Mouse (Mus musculus) stomach, postnatal 0 days (tissue): ENCODE results near the gene Fam89b. TPM values are rescaled to one million over a fixed set of nuclear protein-coding genes. Genes with fewer than 3 reads are reported as not detected.

Experiments used
- ATAC-seq: fragments of 200-750 bp; cut with Nextera tagmentation; 2 replicates; pipeline ENCODE4 v1.8.0; 2017; ENCODE audit not compliant: low FRiP score, low TSS enrichment
- DNase-seq: peaks from one replicate; pipeline ENCODE4 v3.0.0-alpha.2; 2016; ENCODE audit warnings: low spot score
- H3K27ac ChIP-seq: fragments of 300-500 bp; sonication (generic); replicated peaks from 2 replicates; pipeline ENCODE4 v1.5.1; 2014; ENCODE audit warnings: mild to moderate bottlenecking, control low read depth
- H3K27me3 ChIP-seq: fragments of 300-500 bp; sonication (generic); 2 replicates; pipeline ENCODE4 v1.6.1; 2014; ENCODE audit warnings: low read length; ENCODE audit not compliant: control insufficient read depth, insufficient read depth
- H3K36me3 ChIP-seq: fragments of 300-500 bp; sonication (generic); 2 replicates; pipeline ENCODE4 v1.6.1; 2014; ENCODE audit warnings: low read length, mixed read lengths; ENCODE audit not compliant: control insufficient read depth, insufficient read depth
- H3K4me1 ChIP-seq: fragments of 300-500 bp; sonication (generic); replicated peaks from 2 replicates; pipeline ENCODE4 v1.6.1; 2014; ENCODE audit warnings: antibody characterized with exemption; ENCODE audit not compliant: control insufficient read depth, insufficient read depth
- H3K4me2 ChIP-seq: fragments of 300-500 bp; sonication (generic); replicated peaks from 2 replicates; pipeline ENCODE4 v1.6.1; 2014; ENCODE audit warnings: low read depth, mild to moderate bottlenecking, control low read depth, moderate library complexity
- H3K4me3 ChIP-seq: fragments of 300-500 bp; sonication (generic); 2 replicates; pipeline ENCODE4 v1.5.1; 2014; ENCODE audit warnings: low read depth, low read length, control low read depth
- H3K9ac ChIP-seq: fragments of 300-500 bp; sonication (generic); 2 replicates; pipeline ENCODE4 v1.6.1; 2014; ENCODE audit warnings: mild to moderate bottlenecking, low read length, control low read depth, mixed read lengths
- H3K9me3 ChIP-seq: fragments of 300-500 bp; sonication (generic); 2 replicates; pipeline ENCODE4 v1.6.1; 2016; ENCODE audit warnings: low read length; ENCODE audit not compliant: control insufficient read depth
- CTCF ChIP-seq: IDR thresholded peaks from 2 replicates; pipeline ENCODE4 v1.5.1; 2016; ENCODE audit warnings: antibody characterized with exemption, low read depth, mild to moderate bottlenecking, moderate library complexity
- EP300 ChIP-seq: optimal IDR thresholded peaks from 2 replicates; pipeline ENCODE3; 2016; ENCODE audit warnings: antibody characterized with exemption
- WGBS: fragments of 180-500 bp; shearing (Covaris S2); extraction: QIAGEN DNeasy Blood & Tissue Kit; methylation state at CpG from one replicate; pipeline ENCODE4 v1.1.7; 2014; 5-methylcytosine and 5-hydroxymethylcytosine counted together
- polyA plus RNA-seq: library from polyadenylated mRNA; unstranded; fragments of >200 nt; fragmentation: Nextera tagmentation; extraction: Ambion mirVana; gene quantifications from 2 replicates; pipeline ENCODE4 v1.2.1, GENCODE M21; 2015

Gene Fam89b
- polyA plus RNA-seq, 1 experiment from 2014 or later = 51.9 TPM

GRCm38 (mm10) chr19:5750951-5751350 is 21.5 kb upstream of the Fam89b start:
- Histone ChIP-seq H3K27me3 (no peaks in the 10 kb centered on the region), H3K4me3 (no peak overlapping the region), H3K9me3 (no peaks in the 10 kb centered on the region), H3K36me3 (no peaks in the 10 kb centered on the region), H3K9ac (no peak overlapping the region), H3K4me2 (no peak overlapping the region), H3K27ac (no peak overlapping the region), H3K4me1 (peaks cover under 1% of the 10 kb centered on the region)
- ATAC-seq (no peak), DNase-seq (no peak)
- TF ChIP-seq EP300 = no peak
- 37% methylated on average over 22 of the region's 22 CpGs for WGBS

- H3K9ac ChIP-seq = no peak overlapping the region
- H3K4me2 ChIP-seq = no peak overlapping the region
- H3K36me3 ChIP-seq = no peaks in the 10 kb centered on the region
- ATAC-seq = peak; percentile 47; the same call in 1 of the 2 replicates
- no peaks in the 10 kb centered on the region for H3K9me3 ChIP-seq
- no peak overlapping the region for H3K4me3 ChIP-seq
- peak; percentile 43 for DNase-seq
- H3K27ac ChIP-seq = 0 out of 2 replicates have a peak overlapping the region, but pooled peaks have one; percentile 8
- no peaks in the 10 kb centered on the region for H3K27me3 ChIP-seq
- no peak for TF ChIP-seq CTCF
- TF ChIP-seq EP300 = no peak
- 64% methylated on average over 6 of the region's 6 CpGs for WGBS
- H3K4me1 ChIP-seq = peaks cover 8% of the 10 kb centered on the region
Observed at GRCm38 (mm10) chr19:5749476-5749875, 20.0 kb upstream of the Fam89b start.

- peaks cover 8% of the 10 kb centered on the region for H3K4me1 ChIP-seq
Observed at GRCm38 (mm10) chr19:5746907-5747363, 17.5 kb upstream of the Fam89b start.

GRCm38 (mm10) chr19:5745756-5746710 is 16.6 kb upstream of the Fam89b start:
- peaks cover 10% of the 10 kb centered on the region; the same call in 1 of the 2 replicates for H3K4me1 ChIP-seq
- no peak for DNase-seq

More at GRCm38 (mm10) chr19:5746907-5747363, 17.5 kb upstream of the Fam89b start:
- DNase-seq (no peak), ATAC-seq (no peak)
- Histone ChIP-seq H3K27me3 (no peaks in the 10 kb centered on the region), H3K9me3 (no peaks in the 10 kb centered on the region), H3K4me3 (no peak overlapping the region), H3K9ac (no peak overlapping the region), H3K27ac (no peak overlapping the region), H3K36me3 (no peaks in the 10 kb centered on the region), H3K4me2 (no peak overlapping the region)
- TF ChIP-seq EP300 (no peak), CTCF (no peak)
- WGBS = 51% methylated on average over 12 of the region's 12 CpGs

GRCm38 (mm10) chr19:5743576-5743975 is 14.1 kb upstream of the Fam89b start:
- 46% methylated on average over 5 of the region's 5 CpGs for WGBS
- DNase-seq (no peak), ATAC-seq (no peak)
- Histone ChIP-seq H3K4me3 (no peak overlapping the region), H3K9me3 (no peaks in the 10 kb centered on the region), H3K4me2 (no peak overlapping the region; the same call in 1 of the 2 replicates), H3K27ac (no peak overlapping the region), H3K36me3 (no peaks in the 10 kb centered on the region), H3K4me1 (peaks cover 10% of the 10 kb centered on the region; the same call in 1 of the 2 replicates), H3K9ac (no peak overlapping the region; the same call in 1 of the 2 replicates), H3K27me3 (no peaks in the 10 kb centered on the region)
- TF ChIP-seq CTCF = no peak; the same call in 1 of the 2 replicates
- no peak for TF ChIP-seq EP300

More at GRCm38 (mm10) chr19:5745756-5746710, 16.6 kb upstream of the Fam89b start:
- H3K4me3 ChIP-seq = peak overlapping the region; percentile 13; the same call in 1 of the 2 replicates
- 19% methylated on average over 35 of the region's 36 CpGs for WGBS
- no peak overlapping the region for H3K27ac ChIP-seq
- H3K9ac ChIP-seq = peak overlapping the region; percentile 27; the same call in 1 of the 2 replicates
- TF ChIP-seq CTCF (no peak), EP300 (no peak)
- peak overlapping the region; percentile 40 for H3K4me2 ChIP-seq
- no peaks in the 10 kb centered on the region for H3K9me3 ChIP-seq
- ATAC-seq = no peak
- H3K27me3 ChIP-seq = no peaks in the 10 kb centered on the region
- no peaks in the 10 kb centered on the region for H3K36me3 ChIP-seq

GRCm38 (mm10) chr19:5742241-5742641 is 12.8 kb upstream of the Fam89b start:
- ATAC-seq (no peak; the same call in 1 of the 2 replicates), DNase-seq (no peak)
- Histone ChIP-seq H3K27ac (peak overlapping the region; percentile 95), H3K4me3 (peak overlapping the region; percentile 74), H3K9me3 (no peaks in the 10 kb centered on the region), H3K4me1 (peaks cover 10% of the 10 kb centered on the region; the same call in 1 of the 2 replicates), H3K27me3 (no peaks in the 10 kb centered on the region), H3K36me3 (no peaks in the 10 kb centered on the region), H3K4me2 (peak overlapping the region; percentile 99), H3K9ac (peak overlapping the region; percentile 84)
- no peak for TF ChIP-seq EP300
- TF ChIP-seq CTCF = no peak
- WGBS = 3% methylated on average over 32 of the region's 32 CpGs
